Mouse (Mus musculus) myocyte (in vitro differentiated cells): Measurements from ENCODE around the gene Blvrb.

ENCODE experiments used
- CEBPB ChIP-seq: IDR thresholded peaks from 2 replicates; pipeline ENCODE4 v1.6.1; 2011; ENCODE audit warnings: mild to moderate bottlenecking, moderate library complexity; ENCODE audit not compliant: poor library complexity, insufficient read depth, severe bottlenecking
- MAX ChIP-seq: IDR thresholded peaks from one replicate; pipeline ENCODE4 v1.6.1; 2011; ENCODE audit warnings: low read depth, mild to moderate bottlenecking, control low read depth
- MYOD1 ChIP-seq, 3 experiments: IDR thresholded peaks; one replicate each; pipeline ENCODE4 v1.6.1; 2011; ENCODE audit warnings: control low read depth in 2 of 3, low read depth in 2 of 3, mild to moderate bottlenecking in 2 of 3, moderate library complexity in 1 of 3; ENCODE audit not compliant: insufficient read length in 2 of 3, control insufficient read depth in 1 of 3
- MYOG ChIP-seq, 3 experiments: IDR thresholded peaks; one replicate each; pipeline ENCODE4 v1.6.1; 2011; ENCODE audit warnings: control low read depth in 2 of 3, low read depth in 2 of 3, mild to moderate bottlenecking in 2 of 3; ENCODE audit not compliant: insufficient read length in 2 of 3, control insufficient read depth in 1 of 3, insufficient read depth in 1 of 3
- POLR2A ChIP-seq: IDR thresholded peaks from one replicate; pipeline ENCODE4 v1.6.1; 2011; ENCODE audit warnings: low read depth, mild to moderate bottlenecking, control low read depth, moderate library complexity; ENCODE audit not compliant: insufficient read length
- POLR2AphosphoS2 ChIP-seq: IDR thresholded peaks from one replicate; pipeline ENCODE4 v1.6.1; 2011; ENCODE audit warnings: low read depth, control low read depth; ENCODE audit not compliant: insufficient read length
- SRF ChIP-seq: IDR thresholded peaks from one replicate; pipeline ENCODE4 v1.6.1; 2011; ENCODE audit warnings: low read depth; ENCODE audit not compliant: control insufficient read depth, insufficient read length
- TCF12 ChIP-seq: IDR thresholded peaks from one replicate; pipeline ENCODE4 v1.6.1; 2011; ENCODE audit warnings: mild to moderate bottlenecking, control low read depth; ENCODE audit not compliant: poor library complexity, insufficient read depth, severe bottlenecking

- TF ChIP-seq POLR2AphosphoS2 (no peak), POLR2A (no peak), MAX (no peak), MYOG (IDR thresholded peaks at IDR 0.05; ENCODE audit: control insufficient read depth in 1 of 3, insufficient read depth in 1 of 3, insufficient read length in 2 of 3, low read depth in 2 of 3) (no peak), TCF12 (no peak), MYOD1 (IDR thresholded peaks at IDR 0.05; ENCODE audit: control insufficient read depth in 1 of 3, insufficient read length in 2 of 3, low read depth in 2 of 3) (no peak), SRF (no peak), CEBPB (no peak)
Measured at GRCm38 (mm10) chr7:27472596-27472995, 24.8 kb downstream of the Blvrb start.
